Mouse (Mus musculus): ENCODE measurements around the gene Unc5b.
A peak's percentile ranks its signal among the peaks of the same experiment; 100 is the strongest.

DNA sequence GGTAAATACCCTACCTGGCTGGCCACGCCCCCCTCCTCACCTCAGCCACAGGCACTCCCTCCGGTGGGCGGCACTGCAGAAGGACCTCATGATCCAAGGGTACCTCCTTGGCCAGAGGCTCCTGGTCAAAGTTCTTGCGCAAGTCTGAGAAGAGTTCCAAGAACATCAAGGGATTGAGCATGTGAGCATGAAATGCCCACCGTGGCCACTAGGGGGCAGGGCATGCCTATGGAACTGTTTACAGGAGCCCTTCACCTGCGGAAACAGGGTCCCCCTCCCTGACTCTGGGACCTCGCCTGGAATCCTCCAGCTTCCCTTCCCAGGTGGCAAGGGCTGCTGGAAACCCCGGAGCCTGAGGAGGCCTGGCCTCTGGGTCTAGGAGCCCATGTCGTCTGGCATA is 51.8 kb downstream of the Unc5b start:
- peak; percentile 98 for TF ChIP-seq CTCF (IDR thresholded peaks at IDR 0.05; ENCODE audit: control insufficient read depth, insufficient read depth, insufficient replicate concordance, low read depth, low read length)
- TF ChIP-seq POLR2A (IDR thresholded peaks at IDR 0.05; ENCODE audit: control insufficient read depth, low read depth, low read length): no peak
